13 mouse cellular contexts compared by ENCODE assay signal in the genomic region with DNA sequence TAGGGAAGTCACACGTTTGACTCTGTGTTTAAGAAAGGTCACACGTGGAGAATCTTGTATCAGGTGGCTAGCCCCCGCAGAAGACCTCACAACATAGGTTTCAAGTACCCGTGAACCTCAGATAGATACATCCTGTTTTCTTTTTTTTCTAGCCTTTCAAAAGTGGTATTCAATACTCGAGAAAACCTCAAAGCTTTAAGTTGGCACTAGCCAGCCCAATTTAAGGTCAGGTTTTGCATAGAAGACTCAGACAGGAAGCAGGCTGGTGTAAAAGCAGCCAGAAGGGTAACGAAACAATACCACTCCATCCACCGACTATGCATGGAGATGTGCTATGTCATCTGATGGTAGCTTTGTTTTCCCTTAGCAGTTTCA.
DNase-seq lines count a peak whose midpoint lies in the region; ATAC-seq and TF ChIP-seq lines count a peak whose summit lies in the region.
"Had no signal": no experiment of that assay in that cellular context is flagged by ENCODE, and none has a peak within 500 bp of the region (broad histone marks: within the 10 kb centered on the region; RNA-seq: fewer than 3 reads in every experiment).

No protein-coding gene starts in this region.

- WGBS in lung, adult 2 months = 48% methylated on average over 7 of the region's 7 CpGs

- intact Hi-C loops in heart, postnatal 10 days (cut with DNase I) = no loop called here

- no peak for TF ChIP-seq CTCF in lung, adult 2 months (IDR thresholded peaks at IDR 0.05; ENCODE audit: insufficient read depth, low read length)

- peak; percentile 37 for DNase-seq in lung, postnatal 25 days (ENCODE audit: low spot score)
- no peak for DNase-seq in lung, adult 2 months
- DNase-seq in CD4-positive helper T cell, adult 2 months (ENCODE audit: low read depth, low spot score) = peak; percentile 84
- peak; percentile 7 for DNase-seq in skeletal muscle tissue, adult 2 months (ENCODE audit: low read depth, low spot score)
- no peak for DNase-seq in kidney, adult 18-20 months
- no peak for DNase-seq in heart, postnatal 10 days
- DNase-seq in cerebellum, adult 8-10 months = no peak
- DNase-seq: liver, embryonic 13.5 days; lung, postnatal 14 days; right cerebral cortex, postnatal 14 days had no signal

- peaks cover 2% of the 10 kb centered on the region; the same call in 1 of the 2 replicates for H3K4me1 ChIP-seq in lung, adult 2 months (ENCODE audit: control insufficient read depth, insufficient read depth, low read length)
- H3K4me1 ChIP-seq: liver, embryonic 13.5 days had no signal

- no peak for TF ChIP-seq POLR2A in lung, adult 2 months (IDR thresholded peaks at IDR 0.05; ENCODE audit: borderline replicate concordance, extremely low read depth, low read depth, low read length)

- H3K4me3 ChIP-seq in lung, adult 2 months (replicated peaks; ENCODE audit: extremely low read depth, low read depth, low read length) = no peak overlapping the region
- H3K4me3 ChIP-seq: embryonic facial prominence, embryonic 10.5 days; liver, embryonic 13.5 days had no signal

- ATAC-seq in granulocyte monocyte progenitor cell, adult 5-6 weeks (replicated peaks; ENCODE audit: poor library complexity, severe bottlenecking) = peak; percentile 75
- ATAC-seq: hindbrain, embryonic 16.5 days had no signal

Comparison
In these comparisons a context has a peak if more than half of its experiments do, and no peak if none do; other contexts are left out.
1. DNase-seq: peak in lung, postnatal 25 days (single experiment), CD4-positive helper T cell, adult 2 months (single experiment) and skeletal muscle tissue, adult 2 months (single experiment); none in lung, adult 2 months (single experiment), kidney, adult 18-20 months (single experiment), heart, postnatal 10 days (0 of 2) and cerebellum, adult 8-10 months (single experiment).